Mouse (Mus musculus) left cerebral cortex, adult 6 months (tissue): ENCODE data around the gene Synj2. TPM values are rescaled to one million over a fixed set of nuclear protein-coding genes. Genes with fewer than 3 reads are reported as not detected.

Experiments used
- long read RNA-seq, 2 experiments: library from polyadenylated mRNA; unstranded; transcript quantifications; one replicate each; pipeline ENCODE4 v2.0.0; 2019 to 2020
- polyA plus RNA-seq: library from polyadenylated mRNA; unstranded; fragments of <200 nt; fragmentation: Nextera tagmentation; gene quantifications from 2 replicates; pipeline ENCODE4 v1.2.3, GENCODE M21; 2021

Synj2 gene
- polyA plus RNA-seq = 18.2 and 18.3 TPM in 2 replicates
- long read RNA-seq, experiment 1, full-length matches to known transcripts = 2 of 67 reads
- long read RNA-seq, experiment 1, partial matches to known transcripts = 40 of 67 reads
- long read RNA-seq, experiment 1, other reads (novel, unspliced or antisense) = 25 of 67 reads
- long read RNA-seq, experiment 2, partial matches to known transcripts = 9 of 25 reads
- long read RNA-seq, experiment 2, other reads (novel, unspliced or antisense) = 16 of 25 reads

DNA sequence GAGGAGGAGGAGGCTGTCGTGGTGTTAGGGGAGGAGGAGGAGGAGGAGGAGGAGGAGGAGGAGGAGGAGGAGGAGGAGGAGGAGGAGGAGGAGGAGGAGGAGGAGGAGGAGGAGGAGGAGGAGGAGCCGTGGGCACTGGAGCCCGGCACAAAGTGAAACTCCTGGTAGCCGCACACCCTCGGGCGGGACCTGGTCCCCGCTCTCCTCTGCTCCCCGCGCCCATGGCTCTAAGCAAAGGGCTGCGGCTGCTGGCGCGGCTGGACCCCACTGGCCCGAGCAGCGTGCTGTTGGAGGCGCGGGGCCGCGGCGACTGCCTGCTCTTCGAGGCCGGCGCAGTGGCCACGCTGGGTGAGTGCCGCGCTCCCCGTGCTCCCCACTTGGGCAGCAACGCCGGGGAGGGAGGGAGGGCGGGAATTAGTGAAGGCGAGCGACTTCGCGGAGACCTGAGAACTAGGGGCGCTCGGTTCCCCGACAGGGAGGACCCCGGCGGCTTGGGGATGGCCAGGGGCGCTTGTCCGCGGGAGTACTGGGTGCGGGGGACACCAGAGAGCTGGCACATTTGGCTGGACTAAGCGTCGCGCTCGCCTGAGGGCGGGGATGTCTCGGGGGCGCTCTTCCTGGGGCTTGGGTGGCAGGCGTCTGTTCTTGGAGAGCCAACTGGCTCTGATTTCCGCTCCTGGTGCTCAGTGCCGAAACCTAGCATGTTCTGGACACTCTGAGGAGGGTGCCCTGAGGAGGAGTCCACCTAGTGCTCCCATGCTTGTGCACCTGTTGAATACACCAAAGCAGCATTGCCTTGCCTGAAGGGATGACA lies at the start of gene Synj2:
Synj2 (plus strand) TSS at position 51 of the 814 bp plus-strand sequence.

DNA sequence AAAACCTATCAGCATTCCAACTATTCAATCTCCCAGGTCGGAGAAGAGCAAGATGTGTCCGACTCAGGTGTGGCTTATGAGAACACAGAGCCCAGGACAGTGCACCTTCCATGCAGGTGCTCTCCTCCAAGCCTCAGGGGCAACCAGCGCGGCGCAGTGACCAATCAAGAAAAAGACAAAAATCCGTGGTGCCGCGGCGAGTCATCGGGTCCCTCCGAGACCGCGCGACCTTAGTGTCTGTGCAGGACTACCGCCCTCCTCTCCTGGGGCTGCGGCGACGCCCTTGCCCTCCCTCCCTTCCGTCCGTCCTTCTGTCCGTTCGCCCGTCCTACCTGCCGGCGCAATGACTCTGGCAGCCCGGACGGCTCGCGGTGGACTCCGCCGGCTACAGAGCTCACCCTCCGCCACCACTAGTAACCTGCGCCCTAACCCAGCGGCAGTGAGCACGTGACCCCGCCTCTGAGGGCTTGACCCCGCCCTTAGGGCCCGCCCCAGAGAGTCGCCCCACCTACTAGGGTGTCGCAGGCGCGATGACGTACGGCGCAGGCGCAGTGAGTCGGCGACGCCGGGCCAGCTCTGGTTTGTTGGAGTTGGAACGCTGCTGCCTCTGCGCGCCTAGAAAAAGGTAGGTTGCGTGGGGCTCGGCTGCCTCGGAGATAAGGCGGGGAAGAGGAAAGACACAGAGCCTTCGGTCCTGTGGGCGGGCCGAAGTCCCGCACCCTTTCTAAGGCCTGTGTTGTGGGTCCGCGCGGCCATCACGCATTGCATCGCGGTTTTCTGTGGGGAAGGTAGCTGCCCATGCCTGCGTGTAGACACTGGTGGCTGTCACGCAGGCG lies 138.4 kb downstream of the Synj2 start, which contains the start of the genes Serac1 and Gtf2h5:
Serac1 (minus strand) TSS at position 455 of the 836 bp plus-strand sequence.
Gtf2h5 (plus strand) TSS at position 500 of the 836 bp plus-strand sequence.

Other genes starting within 250 kb of the Synj2 start
- 3.4 and 6.1 TPM in 2 replicates for gene Snx9, start 100.0 kb upstream of the Synj2 start, polyA plus RNA-seq
- 2.3 and 2.6 TPM in 2 replicates for gene Serac1, start 138.5 kb downstream of the Synj2 start, polyA plus RNA-seq
- gene Gtf2h5, start 138.5 kb downstream of the Synj2 start, polyA plus RNA-seq = 190 and 255 TPM in 2 replicates
- gene Tulp4, start 165.2 kb downstream of the Synj2 start, polyA plus RNA-seq = 32.9 and 73.0 TPM in 2 replicates